Mouse (Mus musculus): ENCODE results near the gene Vmn2r88. TPM values are rescaled to one million over a fixed set of nuclear protein-coding genes. Genes with fewer than 3 reads are reported as not detected.

Gene Vmn2r88
- total and polyA plus RNA-seq, 3 experiments = not detected

- dilution Hi-C loops (cut with MboI; ENCODE audit: extremely low pct_ligation_motif_present, extremely low pct_unique_long_range_greater_than_20kb, low sequenced_read_pairs) = no loop called here
- Histone ChIP-seq H3K4me3 (replicated peaks in 1 of 3; ENCODE audit: low read depth in 2 of 3, low read length in 2 of 3, poor library complexity in 1 of 3) (no peak overlapping the region), H3K9me3 (replicated peaks; ENCODE audit: low read length) (peaks cover 22% of the 10 kb centered on the region), H3K79me2 (replicated peaks; ENCODE audit: control insufficient read depth, extremely low read depth, insufficient read depth, poor library complexity, severe bottlenecking) (no peaks in the 10 kb centered on the region), H3K4me2 (ENCODE audit: insufficient read depth, low read depth, poor library complexity, severe bottlenecking) (no peak overlapping the region), H3K27ac (ENCODE audit: insufficient read depth, low read depth) (no peak overlapping the region), H3K4me1 (ENCODE audit: control insufficient read depth in 1 of 2, insufficient read depth in 2 of 2) (peaks cover 2 to 4% of the 10 kb centered on the region in 2 experiments; a peak in 3 of 4 replicates), H3K27me3 (replicated peaks) (no peaks in the 10 kb centered on the region), H3K36me3 (replicated peaks in 1 of 2; ENCODE audit: control insufficient read depth in 1 of 2, insufficient read depth in 1 of 2, low read length in 1 of 2) (no peaks in the 10 kb centered on the region), H3K9ac (ENCODE audit: insufficient read depth, low read depth) (no peak overlapping the region)
- TF ChIP-seq NELFE (IDR thresholded peaks at IDR 0.05; ENCODE audit: low read depth, low read length) (no peak), HCFC1 (IDR thresholded peaks at IDR 0.05; ENCODE audit: low read depth, low read length) (no peak), POLR2A (IDR thresholded peaks at IDR 0.05; ENCODE audit: low read depth, low read length) (no peak), ZKSCAN1 (IDR thresholded peaks at IDR 0.05; ENCODE audit: borderline replicate concordance, low read depth, low read length) (no peak), RAD21 (IDR thresholded peaks at IDR 0.05; ENCODE audit: low read depth, low read length) (no peak), IRF4 (IDR thresholded peaks at IDR 0.05; ENCODE audit: low read depth, low read length) (no peak), CHD1 (IDR thresholded peaks at IDR 0.05; ENCODE audit: low read depth, low read length) (no peak), JUN (IDR thresholded peaks at IDR 0.05; ENCODE audit: insufficient read depth, low read depth, low read length) (no peak), RCOR1 (conservative IDR thresholded peaks at IDR 0.05; ENCODE audit: low read depth, low read length) (no peak), MAFK (IDR thresholded peaks at IDR 0.05; ENCODE audit: insufficient replicate concordance, low read length) (no peak), MAX (IDR thresholded peaks at IDR 0.05; ENCODE audit: low read length) (no peak), POLR2AphosphoS2 (IDR thresholded peaks at IDR 0.05; ENCODE audit: low read depth, low read length) (no peak)
- no peak for DNase-seq (ENCODE audit: extremely low read depth)
- in situ Hi-C loops (cut with MboI; ENCODE audit: low pct_ligation_motif_present, low pct_unique_long_range_greater_than_20kb, low sequenced_read_pairs) = no loop called here
These were observed 23.9 kb downstream of the Vmn2r88 start for GRCm38 (mm10) chr14:51434546-51434945.

GRCm38 (mm10) chr14:51435020-51435419 lies 24.4 kb downstream of the Vmn2r88 start:
- Histone ChIP-seq H3K27ac (ENCODE audit: insufficient read depth, low read depth) (no peak overlapping the region), H3K27me3 (replicated peaks) (no peaks in the 10 kb centered on the region), H3K9ac (ENCODE audit: insufficient read depth, low read depth) (no peak overlapping the region), H3K4me2 (ENCODE audit: insufficient read depth, low read depth, poor library complexity, severe bottlenecking) (no peak overlapping the region), H3K36me3 (replicated peaks in 1 of 2; ENCODE audit: control insufficient read depth in 1 of 2, insufficient read depth in 1 of 2, low read length in 1 of 2) (no peaks in the 10 kb centered on the region), H3K79me2 (replicated peaks; ENCODE audit: control insufficient read depth, extremely low read depth, insufficient read depth, poor library complexity, severe bottlenecking) (no peaks in the 10 kb centered on the region), H3K4me3 (replicated peaks in 1 of 3; ENCODE audit: low read depth in 2 of 3, low read length in 2 of 3, poor library complexity in 1 of 3) (no peak overlapping the region), H3K9me3 (replicated peaks; ENCODE audit: low read length) (peaks cover 22% of the 10 kb centered on the region), H3K4me1 (ENCODE audit: control insufficient read depth in 1 of 2, insufficient read depth in 2 of 2) (peaks cover 2 to 3% of the 10 kb centered on the region in 2 experiments; a peak in 3 of 4 replicates)
- dilution Hi-C loops (cut with MboI; ENCODE audit: extremely low pct_ligation_motif_present, extremely low pct_unique_long_range_greater_than_20kb, low sequenced_read_pairs) (no loop called here), in situ Hi-C loops (cut with MboI; ENCODE audit: low pct_ligation_motif_present, low pct_unique_long_range_greater_than_20kb, low sequenced_read_pairs) (no loop called here)
- no peak for DNase-seq (ENCODE audit: extremely low read depth)
- TF ChIP-seq HCFC1 (IDR thresholded peaks at IDR 0.05; ENCODE audit: low read depth, low read length) (no peak), EP300 (IDR thresholded peaks at IDR 0.05; ENCODE audit: low read length) (no peak), MYC (IDR thresholded peaks at IDR 0.05; ENCODE audit: low read depth, low read length) (no peak), ZMIZ1 (IDR thresholded peaks at IDR 0.05; ENCODE audit: low read depth, low read length) (no peak), ZNF384 (IDR thresholded peaks at IDR 0.05; ENCODE audit: low read depth, low read length) (no peak), MEF2A (IDR thresholded peaks at IDR 0.05; ENCODE audit: borderline replicate concordance, low read depth, low read length) (no peak), BHLHE40 (IDR thresholded peaks at IDR 0.05; ENCODE audit: low read depth, low read length) (no peak), E2F4 (IDR thresholded peaks at IDR 0.05; ENCODE audit: insufficient replicate concordance, low read depth, low read length) (no peak), CTCF (conservative IDR thresholded peaks at IDR 0.05 in 1 of 2, IDR thresholded peaks at IDR 0.05 in 1 of 2; ENCODE audit: low read depth in 2 of 2, low read length in 2 of 2) (no peak), CHD1 (IDR thresholded peaks at IDR 0.05; ENCODE audit: low read depth, low read length) (no peak), JUND (conservative IDR thresholded peaks at IDR 0.05; ENCODE audit: low read depth, low read length) (no peak), ETS1 (conservative IDR thresholded peaks at IDR 0.05; ENCODE audit: low read depth, low read length) (no peak), MXI1 (IDR thresholded peaks at IDR 0.05; ENCODE audit: low read depth, low read length) (no peak), ZKSCAN1 (IDR thresholded peaks at IDR 0.05; ENCODE audit: borderline replicate concordance, low read depth, low read length) (no peak), PAX5 (IDR thresholded peaks at IDR 0.05; ENCODE audit: low read length) (no peak), NELFE (IDR thresholded peaks at IDR 0.05; ENCODE audit: low read depth, low read length) (no peak), RCOR1 (conservative IDR thresholded peaks at IDR 0.05; ENCODE audit: low read depth, low read length) (no peak), RAD21 (IDR thresholded peaks at IDR 0.05; ENCODE audit: low read depth, low read length) (no peak), POLR2AphosphoS2 (IDR thresholded peaks at IDR 0.05; ENCODE audit: low read depth, low read length) (no peak), NRF1 (IDR thresholded peaks at IDR 0.05; ENCODE audit: low read depth, low read length) (no peak)

Measured in CH12.LX (cell line).